Mouse (Mus musculus) forebrain, embryonic 10.5 days (tissue): ENCODE results near the gene Smim22. TPM values are rescaled to one million over a fixed set of nuclear protein-coding genes. Genes with fewer than 3 reads are reported as not detected.

Source experiments
- DNase-seq: peaks from one replicate; pipeline ENCODE4 v3.0.0-alpha.2; 2017; ENCODE audit warnings: low spot score; ENCODE audit errors: extremely low spot score
- H3K27ac ChIP-seq: fragments of 300-500 bp; sonication (generic); 2 replicates; pipeline ENCODE4 v1.5.1; 2016; ENCODE audit warnings: mild to moderate bottlenecking
- H3K27me3 ChIP-seq: fragments of 300-500 bp; sonication (generic); 2 replicates; pipeline ENCODE4 v1.6.1; 2016; ENCODE audit warnings: mild to moderate bottlenecking; ENCODE audit not compliant: poor library complexity, severe bottlenecking
- H3K36me3 ChIP-seq: fragments of 300-500 bp; sonication (generic); replicated peaks from 2 replicates; pipeline ENCODE4 v1.6.1; 2016; ENCODE audit warnings: mild to moderate bottlenecking, moderate library complexity
- H3K4me1 ChIP-seq: fragments of 300-500 bp; sonication (generic); 2 replicates; pipeline ENCODE4 v1.6.1; 2016
- H3K4me3 ChIP-seq: fragments of 300-500 bp; sonication (generic); 2 replicates; pipeline ENCODE4 v1.5.1; 2016; ENCODE audit warnings: mild to moderate bottlenecking, moderate library complexity
- H3K9me3 ChIP-seq: fragments of 300-500 bp; sonication (generic); 2 replicates; pipeline ENCODE4 v1.6.1; 2016; ENCODE audit warnings: mild to moderate bottlenecking, moderate library complexity
- WGBS: fragments of 180-500 bp; shearing (Covaris S2); methylation state at CpG from one replicate; pipeline ENCODE4 v1.1.7; 2016; 5-methylcytosine and 5-hydroxymethylcytosine counted together
- polyA plus RNA-seq: library from polyadenylated mRNA; unstranded; fragments of >200 nt; fragmentation: Nextera tagmentation; extraction: Ambion mirVana; gene quantifications from 2 replicates; pipeline ENCODE4 v1.2.1, GENCODE M21; 2016

The Smim22 gene
- polyA plus RNA-seq: 1.7 and 2.5 TPM in 2 replicates

DNA sequence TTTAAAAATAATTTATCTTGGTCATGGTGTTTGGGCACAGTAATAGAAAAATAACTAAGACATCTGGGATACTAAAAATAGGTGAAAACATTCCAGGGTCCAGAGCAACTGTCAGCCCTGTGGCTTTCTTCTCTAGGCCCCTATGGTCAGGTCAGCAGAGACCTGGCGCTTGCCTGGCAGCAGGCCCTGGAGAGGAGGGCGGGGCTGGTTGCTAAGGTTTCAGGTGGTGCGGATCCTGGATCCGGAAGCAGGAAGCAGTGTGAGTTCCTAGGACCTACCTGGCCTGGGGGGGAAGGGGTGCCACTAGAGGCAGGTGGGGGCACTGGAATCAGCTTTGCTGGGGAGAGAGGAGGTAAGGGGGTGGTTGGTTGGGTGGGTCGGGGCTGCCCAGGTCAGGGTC is at the start of gene Smim22:
Smim22 (plus strand) TSS at position 222 of the 400 bp plus-strand sequence.
- peaks cover 14% of the 10 kb centered on the region for H3K36me3 ChIP-seq
- H3K9me3 ChIP-seq: no peaks in the 10 kb centered on the region
- 43% methylated on average over 5 of the region's 5 CpGs for WGBS
- H3K27me3 ChIP-seq: no peaks in the 10 kb centered on the region
- H3K4me1 ChIP-seq: peaks cover 13% of the 10 kb centered on the region
- peak within 1 kb of the TSS; percentile 53 for H3K27ac ChIP-seq
- no peak for DNase-seq
- no peak within 1 kb of the TSS for H3K4me3 ChIP-seq

GRCm38 (mm10) chr16:4957446-4957845 is 49.6 kb upstream of the Smim22 start:
- 97% methylated on average over 3 of the region's 3 CpGs for WGBS
- no peaks in the 10 kb centered on the region for H3K9me3 ChIP-seq
- no peak for DNase-seq
- H3K4me1 ChIP-seq: peaks cover 3% of the 10 kb centered on the region
- H3K4me3 ChIP-seq: no peak overlapping the region
- no peaks in the 10 kb centered on the region for H3K27me3 ChIP-seq
- no peak overlapping the region for H3K27ac ChIP-seq
- peaks cover 68% of the 10 kb centered on the region for H3K36me3 ChIP-seq

DNA sequence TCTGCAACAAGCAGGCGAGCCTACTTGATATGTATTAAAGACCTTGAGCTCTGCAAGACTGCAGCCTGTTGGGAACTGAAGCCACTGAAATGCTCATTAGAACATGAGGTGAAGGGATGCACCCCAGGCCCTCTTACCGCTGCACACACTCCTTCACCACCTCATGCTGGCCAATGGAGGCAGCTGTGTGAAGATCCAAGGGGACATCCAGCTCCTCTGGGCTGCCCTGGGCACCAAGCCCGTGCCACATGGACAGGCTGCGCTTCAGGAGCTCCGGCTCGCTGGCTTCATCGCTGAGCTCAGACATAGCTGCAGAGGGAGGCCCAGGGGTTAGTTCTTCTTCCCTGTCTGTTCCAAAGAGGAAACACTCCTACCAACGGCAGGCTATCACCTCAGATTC is 46.8 kb upstream of the Smim22 start:
- H3K27me3 ChIP-seq: no peaks in the 10 kb centered on the region
- H3K4me3 ChIP-seq: no peak overlapping the region
- 93% methylated on average over 8 of the region's 8 CpGs for WGBS
- DNase-seq: no peak
- H3K4me1 ChIP-seq: peaks cover 26% of the 10 kb centered on the region
- no peaks in the 10 kb centered on the region for H3K9me3 ChIP-seq
- no peak overlapping the region for H3K27ac ChIP-seq
- H3K36me3 ChIP-seq: peaks cover 40% of the 10 kb centered on the region

- no peaks in the 10 kb centered on the region for H3K27me3 ChIP-seq
- H3K4me3 ChIP-seq: peak overlapping the region; percentile 97
- no peak for DNase-seq
- WGBS: 50% methylated on average over 9 of the region's 9 CpGs
- H3K27ac ChIP-seq: peak overlapping the region; percentile 89; the same call in 1 of the 2 replicates
- peaks cover 28% of the 10 kb centered on the region for H3K4me1 ChIP-seq
- no peaks in the 10 kb centered on the region for H3K9me3 ChIP-seq
- peaks cover 11% of the 10 kb centered on the region for H3K36me3 ChIP-seq
Observed at GRCm38 (mm10) chr16:4963346-4963745, 43.7 kb upstream of the Smim22 start.

- H3K36me3 ChIP-seq: peaks cover 11% of the 10 kb centered on the region
- H3K27me3 ChIP-seq: no peaks in the 10 kb centered on the region
- peak within 1 kb of the TSS; percentile 97 for H3K4me3 ChIP-seq
- WGBS: under 1% methylated on average over 76 of the region's 76 CpGs
- no peaks in the 10 kb centered on the region for H3K9me3 ChIP-seq
- peak; percentile 95 for DNase-seq
- H3K27ac ChIP-seq: peak within 1 kb of the TSS; percentile 89
- H3K4me1 ChIP-seq: peaks cover 28% of the 10 kb centered on the region
Observed at GRCm38 (mm10) chr16:4963797-4964709, 43.0 kb upstream of the Smim22 start, which contains the start of gene Anks3. Gene Anks3 (minus strand): TSS chr16:4964205.

DNA sequence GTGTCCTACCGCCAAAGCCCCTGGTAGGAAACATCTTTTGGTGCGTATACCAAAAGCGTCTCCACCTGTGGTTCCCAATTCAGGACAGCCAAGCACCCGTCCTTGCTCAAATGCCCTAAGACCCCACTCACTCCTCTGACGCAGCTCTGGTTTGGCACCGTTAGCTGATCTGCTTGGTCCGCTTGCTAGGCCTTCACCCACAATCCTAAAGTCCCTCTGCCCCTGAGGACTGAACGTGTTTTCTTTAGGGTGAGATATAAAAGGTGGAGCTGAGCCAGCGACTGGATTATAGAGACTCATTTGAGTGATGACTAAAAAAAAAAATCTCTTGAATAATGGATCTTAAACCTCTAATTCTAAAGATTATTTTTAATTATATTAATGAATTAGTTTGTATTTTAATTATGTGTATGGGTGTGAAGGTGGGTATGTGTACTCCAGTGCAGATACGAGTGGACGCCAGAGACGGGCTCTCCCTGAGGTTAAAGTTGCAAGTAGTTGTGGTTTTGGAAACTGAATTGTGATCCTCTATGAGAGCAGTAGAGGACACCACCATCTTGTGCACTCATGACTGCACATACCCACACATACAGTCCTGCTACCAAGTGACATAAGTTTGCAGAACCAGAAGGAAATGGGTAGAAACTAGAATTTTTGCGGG is 42.2 kb upstream of the Smim22 start:
- Histone ChIP-seq H3K4me3 (peak overlapping the region; percentile 97), H3K27ac (peak overlapping the region; percentile 89), H3K4me1 (peaks cover 28% of the 10 kb centered on the region), H3K36me3 (peaks cover 7% of the 10 kb centered on the region), H3K27me3 (no peaks in the 10 kb centered on the region), H3K9me3 (no peaks in the 10 kb centered on the region)
- WGBS: 26% methylated on average over 13 of the region's 13 CpGs
- DNase-seq: no peak

GRCm38 (mm10) chr16:4965392-4966129 is 41.5 kb upstream of the Smim22 start:
- WGBS: 88% methylated on average over 8 of the region's 8 CpGs
- peaks cover 28% of the 10 kb centered on the region for H3K4me1 ChIP-seq
- peak overlapping the region; percentile 97; the same call in 1 of the 2 replicates for H3K4me3 ChIP-seq
- no peak for DNase-seq
- H3K27ac ChIP-seq: no peak overlapping the region
- H3K36me3 ChIP-seq: peaks cover under 1% of the 10 kb centered on the region; the same call in 1 of the 2 replicates
- H3K9me3 ChIP-seq: no peaks in the 10 kb centered on the region
- no peaks in the 10 kb centered on the region for H3K27me3 ChIP-seq

- Histone ChIP-seq H3K27ac (no peak overlapping the region), H3K4me1 (peaks cover 14% of the 10 kb centered on the region), H3K4me3 (no peak overlapping the region), H3K27me3 (no peaks in the 10 kb centered on the region), H3K9me3 (no peaks in the 10 kb centered on the region), H3K36me3 (no peaks in the 10 kb centered on the region)
- 89% methylated on average over 3 of the region's 3 CpGs for WGBS
- DNase-seq: no peak
Observed at GRCm38 (mm10) chr16:4968426-4968825, 38.7 kb upstream of the Smim22 start.

DNA sequence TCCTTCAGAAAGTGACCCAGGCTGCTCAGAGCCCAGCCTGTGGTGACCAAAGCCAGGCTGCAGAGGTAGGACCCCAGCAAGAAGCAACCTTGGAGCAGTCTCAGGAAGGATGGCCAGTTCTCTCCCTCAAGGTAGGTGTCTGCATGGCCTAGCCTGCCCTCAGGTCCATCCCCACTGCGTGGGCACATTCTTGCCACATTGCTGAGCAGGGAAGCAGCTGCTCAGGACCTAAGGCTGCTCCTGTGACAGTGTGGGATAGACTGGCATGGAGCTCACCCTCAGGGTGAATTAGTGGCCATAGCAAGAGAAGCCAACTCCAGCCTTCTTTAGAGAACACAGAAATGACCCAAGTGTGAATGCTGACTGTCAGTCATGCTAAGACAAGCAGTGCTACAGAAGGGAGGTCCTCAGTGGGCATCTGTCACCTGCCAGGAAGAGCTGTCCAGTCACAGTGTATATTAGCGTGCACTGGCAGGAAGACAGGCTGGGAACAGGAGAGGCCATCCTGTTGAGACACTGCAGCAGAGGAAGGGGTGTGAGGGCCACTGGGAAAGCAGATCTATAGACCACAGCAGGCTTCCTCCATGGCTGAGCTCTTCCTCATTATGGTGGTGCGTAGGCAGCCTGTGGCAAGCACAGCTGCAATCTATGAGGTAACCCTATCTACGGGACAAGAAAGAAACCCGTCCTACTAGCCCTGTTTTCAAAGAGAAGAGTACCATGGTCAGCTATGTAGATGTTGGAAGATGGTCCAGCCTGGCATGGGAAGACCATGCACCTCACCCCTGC is 37.8 kb upstream of the Smim22 start:
- Histone ChIP-seq H3K27ac (no peak overlapping the region), H3K4me3 (no peak overlapping the region), H3K9me3 (no peaks in the 10 kb centered on the region), H3K4me1 (peaks cover 9% of the 10 kb centered on the region), H3K27me3 (no peaks in the 10 kb centered on the region), H3K36me3 (no peaks in the 10 kb centered on the region)
- WGBS: 91% methylated on average over 5 of the region's 5 CpGs
- no peak for DNase-seq

DNA sequence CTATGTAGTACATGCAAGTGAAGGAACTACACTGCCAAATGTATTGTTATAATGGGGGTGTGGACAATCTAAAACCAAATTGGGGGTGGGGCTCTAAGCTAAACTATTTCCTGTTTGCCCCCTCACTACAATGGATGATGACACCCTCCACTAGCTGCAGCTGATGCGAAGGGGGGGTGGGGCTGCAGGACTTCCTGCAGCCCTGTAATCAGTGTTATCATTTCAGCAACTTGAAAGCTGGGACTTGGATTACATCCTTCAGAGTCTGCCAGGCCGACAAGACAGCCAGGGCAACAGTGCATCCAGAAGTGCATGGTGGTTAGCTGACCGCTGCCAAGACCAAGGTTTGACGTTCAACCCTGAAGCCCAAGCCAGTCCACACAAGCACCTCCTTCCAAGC is 35.5 kb upstream of the Smim22 start:
- no peak for DNase-seq
- H3K9me3 ChIP-seq: no peaks in the 10 kb centered on the region
- no peaks in the 10 kb centered on the region for H3K27me3 ChIP-seq
- H3K4me3 ChIP-seq: no peak overlapping the region
- no peaks in the 10 kb centered on the region for H3K4me1 ChIP-seq
- no peaks in the 10 kb centered on the region for H3K36me3 ChIP-seq
- no peak overlapping the region for H3K27ac ChIP-seq
- 79% methylated on average over 4 of the region's 4 CpGs for WGBS

- no peaks in the 10 kb centered on the region for H3K36me3 ChIP-seq
- no peaks in the 10 kb centered on the region for H3K27me3 ChIP-seq
- H3K27ac ChIP-seq: no peak overlapping the region
- H3K4me1 ChIP-seq: no peaks in the 10 kb centered on the region
- no peak for DNase-seq
- no peak overlapping the region for H3K4me3 ChIP-seq
- WGBS: 87% methylated on average over 5 of the region's 5 CpGs
- H3K9me3 ChIP-seq: no peaks in the 10 kb centered on the region
Observed at GRCm38 (mm10) chr16:4974521-4974920, 32.6 kb upstream of the Smim22 start.

DNA sequence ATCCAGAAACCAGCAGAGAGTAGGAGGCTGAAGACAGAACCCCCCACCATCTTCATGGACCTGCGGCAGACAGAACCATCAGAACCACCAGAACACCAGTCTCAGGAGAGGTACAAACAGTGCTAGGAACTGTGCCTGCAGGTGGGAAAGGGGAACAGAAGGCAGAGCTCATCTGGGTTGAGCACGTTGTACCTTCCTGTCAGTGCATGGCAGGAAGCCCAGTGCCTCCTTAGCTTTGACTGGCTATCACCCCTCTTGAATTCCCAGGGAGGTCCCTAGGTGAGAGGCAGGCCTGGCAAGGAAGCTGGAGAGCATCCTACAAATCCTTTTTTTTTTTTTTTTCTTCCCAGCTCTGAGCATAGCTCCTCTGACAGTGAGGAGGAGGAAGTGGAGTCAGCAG is 30.9 kb upstream of the Smim22 start:
- Histone ChIP-seq H3K4me1 (no peaks in the 10 kb centered on the region), H3K27ac (no peak overlapping the region), H3K36me3 (no peaks in the 10 kb centered on the region), H3K9me3 (no peaks in the 10 kb centered on the region), H3K27me3 (no peaks in the 10 kb centered on the region), H3K4me3 (no peak overlapping the region)
- WGBS: 75% methylated on average over 2 of the region's 2 CpGs
- no peak for DNase-seq
